Mouse (Mus musculus) lung, embryonic 15.5 days (tissue): ENCODE measurements around the gene Snx9. TPM values are rescaled to one million over a fixed set of nuclear protein-coding genes. Genes with fewer than 3 reads are reported as not detected.
A peak's percentile ranks its signal among the peaks of the same experiment; 100 is the strongest.

ENCODE experiments used
- ATAC-seq: fragments of 200-750 bp; cut with Nextera tagmentation; 2 replicates; pipeline ENCODE4 v1.8.0; 2017; ENCODE audit warnings: moderate number of reproducible peaks, borderline replicate concordance; ENCODE audit not compliant: low FRiP score, low TSS enrichment; ENCODE audit errors: extremely low read depth
- H3K27ac ChIP-seq: fragments of 300-500 bp; sonication (generic); 2 replicates; pipeline ENCODE4 v1.5.1; 2015; ENCODE audit warnings: moderate library complexity, mild to moderate bottlenecking, inconsistent platforms
- H3K27me3 ChIP-seq: fragments of 300-500 bp; sonication (generic); 2 replicates; pipeline ENCODE4 v1.6.1; 2015; ENCODE audit warnings: inconsistent platforms
- H3K36me3 ChIP-seq: fragments of 300-500 bp; sonication (generic); 2 replicates; pipeline ENCODE4 v1.6.1; 2015; ENCODE audit warnings: inconsistent platforms
- H3K4me1 ChIP-seq: fragments of 300-500 bp; sonication (generic); 2 replicates; pipeline ENCODE4 v1.6.1; 2015; ENCODE audit warnings: inconsistent platforms
- H3K4me2 ChIP-seq: fragments of 300-500 bp; sonication (generic); 2 replicates; pipeline ENCODE4 v1.6.1; 2015; ENCODE audit warnings: inconsistent platforms, mild to moderate bottlenecking, moderate library complexity
- H3K4me3 ChIP-seq: fragments of 300-500 bp; sonication (generic); 2 replicates; pipeline ENCODE4 v1.5.1; 2015; ENCODE audit warnings: mild to moderate bottlenecking, inconsistent platforms
- H3K9ac ChIP-seq: fragments of 300-500 bp; sonication (generic); 2 replicates; pipeline ENCODE4 v1.6.1; 2015; ENCODE audit warnings: inconsistent platforms
- H3K9me3 ChIP-seq: fragments of 300-500 bp; sonication (generic); 2 replicates; pipeline ENCODE4 v1.6.1; 2016; ENCODE audit warnings: inconsistent platforms
- WGBS: fragments of 180-500 bp; shearing (Covaris S2); methylation state at CpG from one replicate; pipeline ENCODE4 v1.1.7; 2015; 5-methylcytosine and 5-hydroxymethylcytosine counted together
- polyA plus RNA-seq: library from polyadenylated mRNA; unstranded; fragments of >200 nt; fragmentation: Nextera tagmentation; extraction: Ambion mirVana; gene quantifications from 2 replicates; pipeline ENCODE4 v1.2.1, GENCODE M21; 2015

Snx9 gene
- polyA plus RNA-seq, 1 experiment from 2014 or later: 29.5 TPM

DNA sequence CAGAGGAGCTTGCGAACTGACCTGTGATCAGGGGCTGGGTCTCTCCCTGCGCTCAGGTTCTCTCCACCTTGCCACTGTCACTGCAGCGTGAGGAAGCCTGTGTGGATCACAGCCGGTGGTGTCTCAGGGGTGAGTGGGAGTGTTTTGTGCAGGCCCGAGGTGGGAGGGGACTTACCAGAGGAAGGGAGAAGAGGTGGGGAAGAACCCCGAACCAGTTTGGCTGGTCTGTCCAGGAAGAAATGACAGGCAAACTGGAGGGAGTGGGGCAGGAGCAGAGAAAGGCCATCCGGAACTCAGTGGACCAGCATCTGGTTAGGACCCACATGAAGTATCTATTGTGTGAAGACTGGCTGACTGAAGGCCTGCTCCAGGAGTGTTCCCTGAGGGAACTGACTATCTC is 118.0 kb downstream of the Snx9 start:
- peak; percentile 41; the same call in 1 of the 2 replicates for ATAC-seq
- WGBS: 40% methylated on average over 7 of the region's 7 CpGs
- Histone ChIP-seq H3K27me3 (no peaks in the 10 kb centered on the region), H3K4me2 (peak overlapping the region; percentile 14), H3K36me3 (no peaks in the 10 kb centered on the region), H3K9ac (0 out of 2 replicates have a peak overlapping the region, but pooled peaks have one; percentile 1), H3K27ac (peak overlapping the region; percentile 76), H3K9me3 (no peaks in the 10 kb centered on the region), H3K4me1 (peaks cover 25% of the 10 kb centered on the region), H3K4me3 (no peak overlapping the region)

DNA sequence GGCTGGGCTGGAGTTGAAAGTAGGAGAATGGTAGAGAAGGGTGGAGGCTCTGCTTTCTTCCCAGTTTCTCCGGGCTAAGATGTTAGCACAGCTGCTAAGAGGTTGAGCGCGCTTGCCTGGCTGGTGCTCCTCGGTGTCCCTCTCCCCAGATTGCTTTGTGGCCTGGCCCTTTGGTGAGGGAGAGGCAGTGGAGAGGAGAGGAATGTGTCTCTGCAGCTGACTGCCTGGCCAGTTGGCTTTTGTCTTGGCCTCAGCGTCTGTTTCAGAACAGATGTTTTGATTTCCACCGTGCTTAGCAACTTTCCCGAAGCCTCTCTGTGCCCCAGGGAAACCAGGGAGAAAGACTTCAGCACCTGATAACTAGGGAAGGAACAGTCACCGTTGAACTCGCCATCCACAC is 118.7 kb downstream of the Snx9 start:
- Histone ChIP-seq H3K27ac (peak overlapping the region; percentile 76), H3K9me3 (no peaks in the 10 kb centered on the region), H3K4me3 (no peak overlapping the region), H3K36me3 (no peaks in the 10 kb centered on the region), H3K9ac (no peak overlapping the region), H3K27me3 (no peaks in the 10 kb centered on the region), H3K4me1 (peaks cover 28% of the 10 kb centered on the region), H3K4me2 (no peak overlapping the region; the same call in 1 of the 2 replicates)
- peak; percentile 21; the same call in 1 of the 2 replicates for ATAC-seq
- WGBS: 31% methylated on average over 9 of the region's 9 CpGs

DNA sequence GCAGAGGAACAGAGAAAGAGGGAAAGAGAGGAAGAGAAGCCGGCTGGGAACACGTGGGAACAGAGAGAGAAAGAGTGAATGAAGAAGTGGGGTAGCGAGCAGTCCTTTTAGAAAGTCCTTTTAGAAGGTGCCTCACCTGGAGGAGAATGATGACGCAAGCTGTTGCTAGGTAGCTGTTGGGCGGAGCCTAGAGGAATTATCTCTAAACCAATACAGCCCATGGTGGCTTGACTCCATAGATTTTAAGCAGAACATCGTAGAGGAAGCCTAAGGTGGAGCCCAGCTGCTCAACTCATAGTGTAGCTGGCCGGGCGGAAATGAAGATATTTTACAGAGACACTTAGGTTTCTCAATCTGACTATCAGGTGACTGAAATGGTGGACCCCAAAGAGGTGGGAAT is 122.6 kb downstream of the Snx9 start:
- Histone ChIP-seq H3K4me3 (no peak overlapping the region), H3K4me2 (no peak overlapping the region), H3K9ac (no peak overlapping the region), H3K27ac (no peak overlapping the region), H3K27me3 (no peaks in the 10 kb centered on the region), H3K4me1 (peaks cover 38% of the 10 kb centered on the region), H3K36me3 (no peaks in the 10 kb centered on the region), H3K9me3 (no peaks in the 10 kb centered on the region)
- WGBS: 87% methylated on average over 8 of the region's 8 CpGs
- no peak for ATAC-seq

DNA sequence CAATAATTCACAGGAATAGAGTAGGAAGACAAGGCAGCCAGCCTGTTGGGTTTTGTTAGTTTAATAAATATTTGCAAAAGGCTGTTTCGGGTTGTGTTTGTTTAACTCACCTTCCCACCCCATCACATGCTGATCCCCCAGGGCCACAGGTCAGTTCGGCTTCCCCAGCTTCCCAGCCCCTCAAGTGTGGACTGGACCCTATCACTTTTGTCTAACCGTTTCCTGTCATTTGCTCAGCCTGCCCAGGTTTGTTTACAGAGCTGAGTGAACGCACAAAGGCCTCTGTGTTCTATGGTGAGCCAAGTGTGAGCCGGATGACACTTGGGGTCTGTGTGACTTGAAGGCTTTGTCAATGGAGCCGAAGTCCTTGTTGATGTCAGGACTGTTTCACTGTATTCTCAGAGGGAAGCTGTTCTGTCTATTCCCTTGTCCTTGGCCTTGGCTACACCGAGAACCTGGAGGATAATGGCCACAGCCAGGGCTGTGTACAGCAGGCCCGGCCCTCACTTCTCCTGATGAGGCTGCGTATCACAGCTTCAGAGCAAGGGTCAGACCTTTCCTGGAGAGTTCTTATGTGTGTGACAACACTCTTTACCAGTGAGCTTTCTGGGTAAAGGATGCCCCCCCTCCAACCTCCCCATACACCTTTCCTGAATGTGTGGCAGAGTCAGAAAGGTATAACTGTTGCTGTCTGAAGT is 124.1 kb downstream of the Snx9 start:
- H3K27ac ChIP-seq: peak overlapping the region; percentile 46
- ATAC-seq: no peak
- no peaks in the 10 kb centered on the region for H3K27me3 ChIP-seq
- no peaks in the 10 kb centered on the region for H3K36me3 ChIP-seq
- H3K4me1 ChIP-seq: peaks cover 36% of the 10 kb centered on the region
- H3K4me3 ChIP-seq: no peak overlapping the region
- WGBS: 21% methylated on average over 9 of the region's 9 CpGs
- H3K9ac ChIP-seq: no peak overlapping the region
- no peaks in the 10 kb centered on the region for H3K9me3 ChIP-seq
- H3K4me2 ChIP-seq: no peak overlapping the region

DNA sequence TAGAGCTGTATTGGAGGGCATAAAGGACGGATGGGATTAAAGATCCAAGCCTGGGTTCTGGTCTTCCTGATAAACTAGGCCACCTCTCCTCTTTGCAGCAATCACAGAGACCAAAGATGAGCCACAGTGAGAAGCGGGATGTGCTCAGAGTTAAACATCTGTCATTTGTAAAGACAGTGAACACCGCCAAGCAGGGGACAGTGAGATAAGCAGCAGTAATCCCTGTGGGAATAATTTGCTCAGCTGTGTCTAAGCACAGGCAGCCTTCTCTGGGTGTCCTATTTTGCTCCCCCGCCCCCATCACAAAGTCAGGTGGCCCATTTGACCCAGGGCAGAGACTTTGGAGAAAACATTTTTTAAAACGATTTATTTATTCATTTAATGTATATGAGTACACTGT is 125.6 kb downstream of the Snx9 start:
- Histone ChIP-seq H3K27ac (no peak overlapping the region), H3K9me3 (no peaks in the 10 kb centered on the region), H3K4me1 (peaks cover 33% of the 10 kb centered on the region), H3K36me3 (no peaks in the 10 kb centered on the region), H3K4me2 (no peak overlapping the region), H3K4me3 (no peak overlapping the region), H3K27me3 (no peaks in the 10 kb centered on the region), H3K9ac (no peak overlapping the region)
- 71% methylated on average over 5 of the region's 5 CpGs for WGBS
- no peak for ATAC-seq

DNA sequence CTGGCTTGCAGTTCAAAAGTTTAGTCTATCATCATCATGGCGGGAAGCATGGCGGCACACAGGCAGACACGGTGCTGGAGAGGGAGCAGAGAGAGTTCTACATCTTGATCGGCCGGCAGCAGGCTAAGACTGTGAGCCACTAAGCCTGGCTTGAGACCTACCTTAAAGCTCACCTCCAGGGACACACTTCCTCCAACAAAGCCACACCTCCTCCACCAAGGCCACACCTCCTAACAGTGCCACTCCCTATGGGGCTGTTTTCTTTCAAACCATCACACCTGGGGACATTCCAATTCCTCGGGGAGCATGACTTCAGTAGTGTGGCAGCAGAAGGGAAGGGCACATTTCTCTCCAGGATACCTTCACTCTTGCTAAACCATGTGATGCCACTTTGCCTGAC is 127.4 kb downstream of the Snx9 start:
- H3K4me2 ChIP-seq: no peak overlapping the region
- no peaks in the 10 kb centered on the region for H3K36me3 ChIP-seq
- no peaks in the 10 kb centered on the region for H3K27me3 ChIP-seq
- 59% methylated on average over 6 of the region's 6 CpGs for WGBS
- H3K27ac ChIP-seq: no peak overlapping the region
- H3K4me3 ChIP-seq: no peak overlapping the region
- no peaks in the 10 kb centered on the region for H3K9me3 ChIP-seq
- no peak for ATAC-seq
- no peak overlapping the region for H3K9ac ChIP-seq
- H3K4me1 ChIP-seq: peaks cover 33% of the 10 kb centered on the region

DNA sequence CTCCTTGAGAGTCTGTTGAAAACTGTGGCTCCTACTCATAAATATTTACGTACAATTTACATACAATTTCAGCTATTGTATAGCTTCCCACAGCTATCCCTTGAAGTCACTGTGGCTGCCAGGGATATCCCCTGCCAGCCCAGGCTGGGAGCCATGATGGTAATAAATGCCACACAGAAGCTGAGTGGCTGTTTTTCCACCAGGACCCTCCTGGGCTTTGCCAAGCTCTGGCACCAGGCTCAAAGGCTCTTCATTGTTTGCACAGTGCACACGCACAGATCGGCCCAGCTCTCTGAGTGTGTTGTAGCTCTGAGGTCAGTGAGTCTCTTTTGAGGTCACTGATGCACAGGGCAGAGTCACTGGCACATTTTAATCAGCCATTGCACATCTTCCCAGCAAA is 128.1 kb downstream of the Snx9 start:
- Histone ChIP-seq H3K4me3 (no peak overlapping the region), H3K9me3 (no peaks in the 10 kb centered on the region), H3K4me2 (no peak overlapping the region), H3K4me1 (peaks cover 33% of the 10 kb centered on the region), H3K9ac (no peak overlapping the region), H3K27ac (0 out of 2 replicates have a peak overlapping the region, but pooled peaks have one; percentile 33), H3K27me3 (no peaks in the 10 kb centered on the region), H3K36me3 (no peaks in the 10 kb centered on the region)
- 52% methylated on average over 3 of the region's 3 CpGs for WGBS
- ATAC-seq: no peak

DNA sequence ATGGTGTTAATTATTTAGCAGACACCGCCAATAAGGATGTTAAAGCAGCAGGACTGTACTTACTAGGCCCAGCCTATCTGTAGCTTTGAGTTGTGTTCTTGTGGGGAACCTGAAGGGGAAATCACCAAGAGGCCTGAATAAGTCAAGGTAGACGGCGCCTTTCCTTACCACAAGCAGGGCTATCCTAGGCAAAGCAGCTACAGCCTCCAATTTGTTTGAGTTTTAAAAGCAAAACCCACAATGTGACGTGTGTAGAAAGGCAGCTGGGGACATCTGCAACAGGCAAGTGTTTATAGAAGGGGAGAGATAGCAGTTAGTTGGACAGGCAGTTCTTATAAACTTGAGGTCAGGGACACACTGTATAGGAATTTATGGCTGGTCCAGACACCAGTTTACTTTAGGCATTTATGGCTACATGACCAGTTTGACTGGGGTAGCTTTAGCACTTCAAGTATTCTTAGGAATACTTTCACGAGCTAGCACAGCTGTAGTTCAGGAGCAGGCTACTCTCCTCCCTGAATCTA is 129.2 kb downstream of the Snx9 start:
- Histone ChIP-seq H3K4me2 (no peak overlapping the region), H3K4me1 (peaks cover 28% of the 10 kb centered on the region), H3K36me3 (no peaks in the 10 kb centered on the region), H3K27ac (peak overlapping the region; percentile 48; the same call in 1 of the 2 replicates), H3K9ac (no peak overlapping the region), H3K9me3 (no peaks in the 10 kb centered on the region), H3K4me3 (no peak overlapping the region), H3K27me3 (no peaks in the 10 kb centered on the region)
- peak; percentile 53; the same call in 1 of the 2 replicates for ATAC-seq
- WGBS: 47% methylated on average over 5 of the region's 5 CpGs

DNA sequence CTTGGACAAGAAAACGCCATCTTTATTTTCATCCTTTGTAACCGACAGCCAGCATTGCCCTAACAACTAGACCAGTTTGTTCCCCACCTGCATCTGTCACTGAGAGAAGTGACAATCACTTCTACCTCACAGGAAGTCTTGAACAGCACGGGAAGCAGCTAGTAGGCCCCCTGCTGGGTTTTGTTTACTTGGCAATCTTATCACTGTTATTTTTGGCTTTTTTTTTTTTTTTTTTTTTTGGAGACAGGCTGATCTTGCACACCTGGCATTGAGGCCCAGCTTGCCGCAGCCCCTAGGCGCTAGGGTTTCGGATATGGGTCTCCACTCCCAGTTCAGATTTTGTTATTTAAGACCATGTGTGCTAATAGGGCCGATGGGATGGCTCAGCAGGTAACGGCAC is 132.4 kb downstream of the Snx9 start:
- no peak overlapping the region for H3K4me2 ChIP-seq
- H3K36me3 ChIP-seq: no peaks in the 10 kb centered on the region
- H3K9me3 ChIP-seq: no peaks in the 10 kb centered on the region
- no peak overlapping the region for H3K4me3 ChIP-seq
- no peak overlapping the region for H3K27ac ChIP-seq
- ATAC-seq: no peak
- no peaks in the 10 kb centered on the region for H3K27me3 ChIP-seq
- 57% methylated on average over 8 of the region's 8 CpGs for WGBS
- peaks cover 54% of the 10 kb centered on the region for H3K4me1 ChIP-seq
- H3K9ac ChIP-seq: no peak overlapping the region

DNA sequence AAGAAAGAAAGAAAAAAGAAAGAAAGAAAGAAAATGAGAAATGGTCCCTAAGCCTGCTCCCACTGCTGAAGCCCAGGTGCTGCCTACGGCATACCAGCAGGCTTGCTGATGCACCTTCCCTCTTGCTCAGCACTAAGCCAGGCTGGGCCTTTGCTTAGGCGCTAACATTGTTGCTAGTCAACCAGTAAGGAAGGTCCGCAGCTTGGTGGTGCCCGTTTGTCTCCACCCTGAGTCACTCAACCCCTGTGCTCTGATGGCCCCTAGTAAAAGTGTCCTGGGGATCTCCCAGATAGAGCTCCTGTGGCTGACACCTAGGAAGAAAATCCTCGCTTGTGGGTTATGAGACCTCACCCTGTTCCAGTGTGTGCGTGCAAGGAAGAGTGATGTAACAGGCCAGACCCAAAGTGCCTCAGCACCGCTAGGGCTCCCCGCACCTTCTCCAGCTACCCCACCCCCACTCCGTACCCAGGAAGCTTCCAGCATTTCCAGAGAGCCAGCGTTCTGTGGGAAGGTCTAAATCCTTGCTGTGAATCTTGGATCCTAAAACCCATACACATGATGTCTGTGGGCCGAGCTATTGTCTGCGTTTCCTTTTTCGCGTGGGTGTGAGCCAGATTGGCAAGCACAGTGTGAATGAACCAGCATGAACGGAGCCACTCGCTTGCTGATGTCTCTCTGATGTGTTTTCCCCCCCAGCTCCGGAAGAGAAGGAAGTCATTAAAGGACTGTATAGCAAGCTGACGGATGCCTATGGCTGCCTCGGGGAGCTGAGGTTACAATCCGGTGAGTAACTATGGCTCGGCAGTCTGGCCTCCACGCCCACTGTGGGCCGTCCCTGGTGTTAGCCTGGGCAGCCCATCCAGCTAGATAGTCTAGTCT is 134.2 kb downstream of the Snx9 start:
- no peaks in the 10 kb centered on the region for H3K27me3 ChIP-seq
- no peaks in the 10 kb centered on the region for H3K9me3 ChIP-seq
- peak overlapping the region; percentile 77 for H3K27ac ChIP-seq
- peak overlapping the region; percentile 38 for H3K4me2 ChIP-seq
- no peaks in the 10 kb centered on the region for H3K36me3 ChIP-seq
- WGBS: 32% methylated on average over 23 of the region's 23 CpGs
- peak; percentile 50; the same call in 1 of the 2 replicates for ATAC-seq
- H3K4me1 ChIP-seq: peaks cover 45% of the 10 kb centered on the region
- peak overlapping the region; percentile 4 for H3K4me3 ChIP-seq
- H3K9ac ChIP-seq: 0 out of 2 replicates have a peak overlapping the region, but pooled peaks have one; percentile 4

DNA sequence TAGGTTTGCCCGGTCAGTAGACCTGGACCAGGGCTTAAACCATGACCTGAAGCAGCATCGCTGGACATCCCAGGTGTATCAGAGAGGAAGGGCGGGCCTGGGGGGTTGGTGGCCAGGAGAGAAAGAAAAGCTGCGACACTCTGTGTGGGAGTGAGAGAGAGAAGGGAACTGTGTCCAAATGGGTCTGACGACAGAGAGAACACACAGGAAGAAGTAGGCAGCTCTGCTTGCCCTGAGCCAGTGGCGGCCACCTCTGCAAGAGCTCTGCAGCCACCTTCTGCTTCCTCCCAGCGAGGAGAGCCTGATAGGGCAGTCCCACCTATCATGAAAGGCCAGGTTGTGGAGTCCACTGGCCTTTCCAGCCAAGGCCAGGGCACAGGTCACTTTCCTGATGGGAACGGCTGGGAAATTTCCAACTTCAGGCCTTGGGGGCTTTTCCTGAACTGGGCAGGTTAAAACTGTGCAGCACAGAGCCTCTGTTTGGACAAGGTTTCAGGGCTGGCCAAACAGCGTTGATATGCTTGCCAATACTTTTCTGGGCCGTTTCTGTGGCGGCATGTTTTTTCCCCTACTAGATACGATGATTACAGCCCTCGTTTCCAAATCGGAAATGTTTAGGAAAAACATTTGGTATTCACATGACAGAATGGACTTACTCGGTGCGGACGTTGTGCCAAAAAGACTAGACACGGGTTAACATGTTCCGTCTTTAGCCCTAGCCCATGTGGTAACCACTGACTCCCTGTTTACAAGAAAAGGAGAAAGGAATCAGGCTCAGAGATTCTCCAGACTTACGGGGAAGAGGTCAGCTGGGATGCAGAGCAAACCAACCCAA is 135.3 kb downstream of the Snx9 start:
- Histone ChIP-seq H3K27ac (peak overlapping the region; percentile 77), H3K4me2 (peak overlapping the region; percentile 38), H3K4me3 (no peak overlapping the region), H3K27me3 (no peaks in the 10 kb centered on the region), H3K9ac (0 out of 2 replicates have a peak overlapping the region, but pooled peaks have one; percentile 4), H3K9me3 (no peaks in the 10 kb centered on the region), H3K4me1 (peaks cover 43% of the 10 kb centered on the region), H3K36me3 (no peaks in the 10 kb centered on the region)
- 48% methylated on average over 20 of the region's 20 CpGs for WGBS
- ATAC-seq: peak; percentile 24; the same call in 1 of the 2 replicates
